Mouse (Mus musculus) erythroblast, embryonic 14.5 days (primary cell): ENCODE results near the gene Gm17324.
"Not testable (repeated sequence)": the region's sequence is repeated elsewhere in the genome, so short reads cannot be mapped to it uniquely, and the experiment has no call there.

Source experiments
- GATA1 ChIP-seq: IDR thresholded peaks from 2 replicates; pipeline ENCODE4 v1.6.1; 2012; ENCODE audit warnings: low read length, inconsistent platforms, mixed read lengths
- TAL1 ChIP-seq: IDR thresholded peaks from 3 replicates; pipeline ENCODE4 v1.6.1; 2012; ENCODE audit warnings: low read length, inconsistent platforms, mixed read lengths

GRCm38 (mm10) chr9:78479308-78479707, 30.7 kb upstream of the Gm17324 start:
- TF ChIP-seq GATA1, TAL1: not testable (repeated sequence)
